Mouse (Mus musculus) liver, embryonic 14.5 days (tissue): Measurements from ENCODE around the gene Stip1.

Experiments used
- CTCF ChIP-seq: IDR thresholded peaks from 2 replicates; pipeline ENCODE4 v1.5.1; 2016; ENCODE audit warnings: antibody characterized with exemption, low read depth, control low read depth
- EP300 ChIP-seq: IDR thresholded peaks from 2 replicates; pipeline ENCODE4 v1.6.1; 2016; ENCODE audit warnings: antibody characterized with exemption, low read depth

DNA sequence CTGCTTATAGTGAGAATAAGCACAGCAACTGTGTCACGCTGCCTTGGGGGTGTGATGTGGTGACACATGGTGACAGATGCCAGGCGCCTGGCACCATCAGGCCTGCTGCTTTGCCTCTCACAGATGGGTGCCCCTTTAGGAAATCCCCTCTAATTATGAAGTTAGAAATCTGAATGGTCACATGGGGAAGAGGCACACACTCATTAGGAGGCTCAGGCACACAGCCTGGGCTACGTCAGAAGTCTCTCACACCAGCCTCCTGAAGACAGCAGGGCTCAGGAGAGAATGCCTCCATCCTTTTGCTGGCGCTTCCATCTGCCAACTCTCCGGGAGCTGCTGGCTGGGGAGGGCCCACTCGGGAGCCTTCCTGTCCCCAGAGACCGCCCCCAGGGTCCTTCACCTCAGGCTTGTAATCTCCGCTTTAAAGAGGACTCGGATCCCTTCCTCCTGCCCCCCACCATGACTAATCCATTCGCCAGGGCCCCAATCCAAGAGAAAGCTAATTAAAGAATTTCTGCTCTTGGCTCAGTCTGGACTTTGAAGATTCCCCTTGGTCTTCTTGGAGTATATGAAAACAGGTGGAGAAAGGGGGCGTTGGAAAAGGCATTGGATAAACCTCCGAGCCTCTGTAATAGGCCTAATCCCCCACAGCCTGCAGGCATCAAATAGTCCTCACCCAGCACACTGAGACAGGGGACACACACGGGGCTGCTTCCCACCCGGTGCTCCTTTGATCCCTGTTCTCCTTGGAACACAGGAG lies 43.4 kb upstream of the Stip1 start:
- TF ChIP-seq CTCF (no peak), EP300 (no peak)
